Mouse (Mus musculus): ENCODE measurements at regions not wholly inside any gene's neighbourhood (a gene's known extent, or its start where the extent isn't known, plus 50 kb on each side); places are given as distances from the start of the nearest gene placed in this dataset.
"Not testable (repeated sequence)": the region's sequence is repeated elsewhere in the genome, so short reads cannot be mapped to it uniquely, and the experiment has no call there.

GRCm38 (mm10) chr6:89097531-89097930 is 195.5 kb downstream of the Tpra1 start:
- no peak overlapping the region for H3K4me3 ChIP-seq (ENCODE audit: insufficient read depth, low read length)

GRCm38 (mm10) chr6:89119241-89119640 is 217.2 kb downstream of the Tpra1 start:
- H3K27ac ChIP-seq (ENCODE audit: insufficient read depth, low read length) = no peak overlapping the region
- TF ChIP-seq POLR2A (IDR thresholded peaks at IDR 0.05; ENCODE audit: extremely low read depth, insufficient read depth, low read length) (no peak), CTCF (IDR thresholded peaks at IDR 0.05; ENCODE audit: extremely low read depth, insufficient read depth, low read length) (no peak)
- no peak overlapping the region for H3K4me3 ChIP-seq (ENCODE audit: insufficient read depth, low read length)

More at GRCm38 (mm10) chr6:89097531-89097930, 195.5 kb downstream of the Tpra1 start:
- Histone ChIP-seq H3K4me1 (ENCODE audit: control insufficient read depth, insufficient read depth, low read length) (no peaks in the 10 kb centered on the region), H3K27ac (ENCODE audit: insufficient read depth, low read length) (no peak overlapping the region)
- TF ChIP-seq POLR2A (IDR thresholded peaks at IDR 0.05; ENCODE audit: extremely low read depth, insufficient read depth, low read length) (no peak), CTCF (IDR thresholded peaks at IDR 0.05; ENCODE audit: extremely low read depth, insufficient read depth, low read length) (no peak)

GRCm38 (mm10) chr6:89121023-89121745 is 219.1 kb downstream of the Tpra1 start:
- no peak for TF ChIP-seq CTCF (IDR thresholded peaks at IDR 0.05; ENCODE audit: extremely low read depth, insufficient read depth, low read length)
- TF ChIP-seq POLR2A (IDR thresholded peaks at IDR 0.05; ENCODE audit: extremely low read depth, insufficient read depth, low read length) = no peak
- Histone ChIP-seq H3K27ac (ENCODE audit: insufficient read depth, low read length) (no peak overlapping the region), H3K4me3 (ENCODE audit: insufficient read depth, low read length) (no peak overlapping the region), H3K4me1 (ENCODE audit: control insufficient read depth, insufficient read depth, low read length) (no peaks in the 10 kb centered on the region)

More at GRCm38 (mm10) chr6:89119241-89119640, 217.2 kb downstream of the Tpra1 start:
- H3K4me1 ChIP-seq (ENCODE audit: control insufficient read depth, insufficient read depth, low read length) = no peaks in the 10 kb centered on the region

- no peaks in the 10 kb centered on the region for H3K4me1 ChIP-seq (ENCODE audit: control insufficient read depth, insufficient read depth, low read length)
- TF ChIP-seq POLR2A (IDR thresholded peaks at IDR 0.05; ENCODE audit: extremely low read depth, insufficient read depth, low read length) (no peak), CTCF (IDR thresholded peaks at IDR 0.05; ENCODE audit: extremely low read depth, insufficient read depth, low read length) (no peak)
These were observed 219.7 kb downstream of the Tpra1 start for GRCm38 (mm10) chr6:89121746-89122070.

GRCm38 (mm10) chr6:89125916-89126315 is 223.9 kb downstream of the Tpra1 start:
- H3K27ac ChIP-seq (ENCODE audit: insufficient read depth, low read length) = no peak overlapping the region
- H3K4me1 ChIP-seq (ENCODE audit: control insufficient read depth, insufficient read depth, low read length) = no peaks in the 10 kb centered on the region
- no peak overlapping the region for H3K4me3 ChIP-seq (ENCODE audit: insufficient read depth, low read length)
- TF ChIP-seq POLR2A (IDR thresholded peaks at IDR 0.05; ENCODE audit: extremely low read depth, insufficient read depth, low read length) (no peak), CTCF (IDR thresholded peaks at IDR 0.05; ENCODE audit: extremely low read depth, insufficient read depth, low read length) (no peak)

More at GRCm38 (mm10) chr6:89121746-89122070, 219.7 kb downstream of the Tpra1 start:
- Histone ChIP-seq H3K4me3 (ENCODE audit: insufficient read depth, low read length) (no peak overlapping the region), H3K27ac (ENCODE audit: insufficient read depth, low read length) (no peak overlapping the region)

- TF ChIP-seq CTCF (IDR thresholded peaks at IDR 0.05; ENCODE audit: extremely low read depth, insufficient read depth, low read length) = 0 out of 2 replicates have a peak, but pooled peaks have one; percentile 2
- not testable (repeated sequence) for H3K4me3 ChIP-seq (ENCODE audit: insufficient read depth, low read length); H3K4me1 ChIP-seq (ENCODE audit: control insufficient read depth, insufficient read depth, low read length); H3K27ac ChIP-seq (ENCODE audit: insufficient read depth, low read length)
These were observed 226.1 kb downstream of the Tpra1 start for GRCm38 (mm10) chr6:89128141-89128540.

GRCm38 (mm10) chr6:89140469-89140868 is 222.0 kb downstream of the Plxna1 start:
- Histone ChIP-seq H3K27ac (ENCODE audit: insufficient read depth, low read length) (no peak overlapping the region), H3K4me3 (ENCODE audit: insufficient read depth, low read length) (no peak overlapping the region), H3K4me1 (ENCODE audit: control insufficient read depth, insufficient read depth, low read length) (no peaks in the 10 kb centered on the region)
- TF ChIP-seq POLR2A (IDR thresholded peaks at IDR 0.05; ENCODE audit: extremely low read depth, insufficient read depth, low read length) (no peak), CTCF (IDR thresholded peaks at IDR 0.05; ENCODE audit: extremely low read depth, insufficient read depth, low read length) (no peak)

GRCm38 (mm10) chr6:89153027-89153662 is 209.3 kb downstream of the Plxna1 start:
- Histone ChIP-seq H3K4me3 (ENCODE audit: insufficient read depth, low read length) (no peak overlapping the region), H3K4me1 (ENCODE audit: control insufficient read depth, insufficient read depth, low read length) (no peaks in the 10 kb centered on the region), H3K27ac (ENCODE audit: insufficient read depth, low read length) (no peak overlapping the region)
- TF ChIP-seq POLR2A (IDR thresholded peaks at IDR 0.05; ENCODE audit: extremely low read depth, insufficient read depth, low read length) (no peak), CTCF (IDR thresholded peaks at IDR 0.05; ENCODE audit: extremely low read depth, insufficient read depth, low read length) (no peak)

- no peak for TF ChIP-seq CTCF (IDR thresholded peaks at IDR 0.05; ENCODE audit: extremely low read depth, insufficient read depth, low read length)
- no peak for TF ChIP-seq POLR2A (IDR thresholded peaks at IDR 0.05; ENCODE audit: extremely low read depth, insufficient read depth, low read length)
- Histone ChIP-seq H3K4me1 (ENCODE audit: control insufficient read depth, insufficient read depth, low read length) (peaks cover 4% of the 10 kb centered on the region; the same call in 1 of the 2 replicates), H3K27ac (ENCODE audit: insufficient read depth, low read length) (no peak overlapping the region), H3K4me3 (ENCODE audit: insufficient read depth, low read length) (no peak overlapping the region)
These were observed 204.9 kb downstream of the Plxna1 start for GRCm38 (mm10) chr6:89157501-89157900.

- H3K4me3 ChIP-seq (ENCODE audit: insufficient read depth, low read length) = no peak overlapping the region
- H3K27ac ChIP-seq (ENCODE audit: insufficient read depth, low read length) = no peak overlapping the region
- H3K4me1 ChIP-seq (ENCODE audit: control insufficient read depth, insufficient read depth, low read length) = peaks cover 4% of the 10 kb centered on the region; the same call in 1 of the 2 replicates
- TF ChIP-seq POLR2A (IDR thresholded peaks at IDR 0.05; ENCODE audit: extremely low read depth, insufficient read depth, low read length) (no peak), CTCF (IDR thresholded peaks at IDR 0.05; ENCODE audit: extremely low read depth, insufficient read depth, low read length) (no peak)
These were observed 202.4 kb downstream of the Plxna1 start for GRCm38 (mm10) chr6:89160051-89160450.

All from cortical plate, adult 2 months (tissue).